Mouse (Mus musculus) urinary bladder, postnatal 10 days (tissue): ENCODE measurements around the gene Nudt8.
"Not testable (repeated sequence)": the region's sequence is repeated elsewhere in the genome, so short reads cannot be mapped to it uniquely, and the experiment has no call there.

Source experiments
- DNase-seq: peaks from one replicate; pipeline ENCODE4 v3.0.0; 2022; ENCODE audit warnings: low spot score

Gene Nudt8

GRCm38 (mm10) chr19:4015635-4016034 lies 15.3 kb downstream of the Nudt8 start:
- DNase-seq: no peak

- DNase-seq: no peak
These were observed 17.7 kb downstream of the Nudt8 start for GRCm38 (mm10) chr19:4017921-4018587.

GRCm38 (mm10) chr19:4018743-4019583 lies 18.6 kb downstream of the Nudt8 start:
- peak; percentile 38 for DNase-seq

GRCm38 (mm10) chr19:4023185-4023584 lies 22.8 kb downstream of the Nudt8 start:
- DNase-seq: no peak

- DNase-seq: no peak
These were observed 27.2 kb downstream of the Nudt8 start for GRCm38 (mm10) chr19:4027576-4027975.

GRCm38 (mm10) chr19:4032668-4033067 lies 32.3 kb downstream of the Nudt8 start:
- no peak for DNase-seq

GRCm38 (mm10) chr19:4033298-4033697 lies 32.9 kb downstream of the Nudt8 start:
- DNase-seq: no peak

- no peak for DNase-seq
These were observed 33.4 kb downstream of the Nudt8 start for GRCm38 (mm10) chr19:4033742-4034141.

GRCm38 (mm10) chr19:4036327-4037045 lies 36.1 kb downstream of the Nudt8 start:
- DNase-seq: no peak

GRCm38 (mm10) chr19:4037154-4037787 lies 36.9 kb downstream of the Nudt8 start:
- DNase-seq: not testable (repeated sequence)

GRCm38 (mm10) chr19:4037788-4038232 lies 37.4 kb downstream of the Nudt8 start, which contains the start of gene Gstp1:
Gene Gstp1 (minus strand): TSS chr19:4037985.
- peak; percentile 47 for DNase-seq

GRCm38 (mm10) chr19:4040941-4041340 lies 40.6 kb downstream of the Nudt8 start:
- not testable (repeated sequence) for DNase-seq

GRCm38 (mm10) chr19:4041500-4041899 lies 41.1 kb downstream of the Nudt8 start:
- DNase-seq: not testable (repeated sequence)

GRCm38 (mm10) chr19:4042124-4042523 lies 41.7 kb downstream of the Nudt8 start:
- no peak for DNase-seq

- DNase-seq: not testable (repeated sequence)
These were observed 43.7 kb downstream of the Nudt8 start for GRCm38 (mm10) chr19:4044109-4044508.

GRCm38 (mm10) chr19:4045966-4046865 lies 45.8 kb downstream of the Nudt8 start, which contains the start of gene Gstp2:
Gene Gstp2 (minus strand): TSS chr19:4046023.
- DNase-seq: no peak

GRCm38 (mm10) chr19:4046866-4047254 lies 46.5 kb downstream of the Nudt8 start:
- no peak for DNase-seq

- DNase-seq: no peak
These were observed 47.5 kb downstream of the Nudt8 start for GRCm38 (mm10) chr19:4047859-4048258.

GRCm38 (mm10) chr19:4049069-4049468 lies 48.7 kb downstream of the Nudt8 start:
- not testable (repeated sequence) for DNase-seq

- peak; percentile 8 for DNase-seq
These were observed 50.6 kb downstream of the Nudt8 start for GRCm38 (mm10) chr19:4051016-4051415.
